Mouse (Mus musculus) c-Kit-positive CD71-positive TER-119-positive erythroid progenitor cells, embryonic 14.5 days (primary cell): ENCODE data around the gene Susd5.

Experiments used
- DNase-seq: peaks from one replicate; pipeline ENCODE4 v3.0.0-alpha.2; 2013; ENCODE audit warnings: low spot score

Susd5 gene

DNA sequence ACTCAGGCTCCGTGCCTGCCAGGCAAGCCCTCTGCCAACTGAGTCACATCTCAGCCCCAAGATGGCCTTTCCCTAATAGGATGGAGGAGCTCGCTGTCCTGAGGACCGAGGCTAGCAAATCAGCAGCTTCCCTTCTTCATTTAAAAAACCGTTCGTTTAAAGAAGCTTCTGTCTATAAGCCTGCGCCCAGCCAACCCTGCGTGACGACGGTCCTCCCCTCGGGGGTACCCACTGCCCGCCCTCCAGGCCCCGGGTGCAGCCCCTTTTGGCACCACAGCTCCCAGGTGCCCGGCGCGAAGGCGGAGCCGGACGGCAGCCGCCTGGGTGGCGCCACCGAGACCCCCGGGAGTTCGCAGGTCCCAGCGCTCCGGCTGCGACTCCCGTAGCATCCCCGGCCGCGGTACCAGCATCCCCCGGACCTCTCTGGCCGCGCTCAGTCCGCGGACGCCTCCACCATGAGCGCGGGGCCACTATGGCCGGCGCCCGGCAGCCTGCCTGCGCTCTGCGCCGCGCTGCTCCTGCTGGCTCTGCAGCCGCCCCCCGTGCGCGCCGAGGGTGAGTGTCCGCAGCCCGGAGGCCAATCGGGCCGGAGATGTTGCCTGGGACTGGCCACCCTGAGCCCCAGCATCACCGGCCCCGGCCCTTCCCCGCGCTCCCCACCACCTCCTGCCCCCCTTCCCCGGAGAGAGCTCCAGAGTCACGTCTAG is at the start of gene Susd5:
Gene Susd5 (plus strand): TSS at position 51 of the 707 bp plus-strand sequence.
- DNase-seq = no peak

DNA sequence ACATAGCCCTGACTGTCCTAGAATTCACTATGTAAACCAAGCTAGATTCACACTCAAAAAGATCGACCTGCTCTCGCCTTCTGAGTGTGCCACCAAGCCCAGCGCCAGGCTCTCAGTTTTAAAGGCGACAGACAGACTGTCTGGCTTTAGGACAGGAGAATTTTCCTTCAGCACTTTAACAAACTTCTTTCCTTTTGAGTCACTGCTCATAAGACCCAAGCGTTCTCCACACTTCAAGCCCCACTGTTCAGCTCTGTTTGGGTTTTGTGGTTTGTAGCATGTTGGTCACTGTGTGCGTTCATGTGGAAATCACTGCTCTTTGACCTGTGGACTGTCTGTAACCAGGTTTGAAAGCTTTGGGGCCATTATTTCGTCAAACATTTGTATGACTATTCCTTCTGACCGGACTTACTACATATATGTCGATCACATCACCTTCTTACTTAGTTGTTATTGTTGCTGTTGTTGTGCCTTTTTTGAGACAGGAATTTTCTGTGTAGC is 49.0 kb upstream of the Susd5 start:
- DNase-seq = no peak

GRCm38 (mm10) chr9:114009526-114009925 is 47.4 kb upstream of the Susd5 start:
- DNase-seq = no peak

- peak; percentile 23 for DNase-seq
Observed at GRCm38 (mm10) chr9:114011203-114011602, 45.7 kb upstream of the Susd5 start.

GRCm38 (mm10) chr9:114014034-114014433 is 42.9 kb upstream of the Susd5 start:
- DNase-seq = no peak

DNA sequence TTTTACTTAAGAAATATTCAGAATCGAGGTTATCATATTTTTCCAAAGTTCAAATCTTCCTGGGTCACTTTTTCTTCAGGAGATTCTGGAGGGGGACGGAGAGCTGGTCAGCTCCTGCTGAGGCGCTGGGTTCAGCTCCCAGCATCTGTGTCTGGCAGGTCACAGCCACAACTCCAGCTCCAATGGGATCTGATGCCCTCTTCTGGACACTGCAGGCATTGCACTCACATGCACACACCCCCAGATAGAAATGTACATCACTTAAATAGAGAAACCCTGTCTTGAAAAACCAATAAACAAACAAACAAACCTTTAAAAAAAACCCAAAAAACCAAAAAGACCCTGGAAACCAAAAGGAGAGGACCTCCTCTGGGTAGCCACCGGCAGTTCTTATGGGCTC is 41.2 kb upstream of the Susd5 start:
- peak; percentile 26 for DNase-seq

GRCm38 (mm10) chr9:114016402-114016801 is 40.5 kb upstream of the Susd5 start:
- no peak for DNase-seq

GRCm38 (mm10) chr9:114019012-114019762 is 37.8 kb upstream of the Susd5 start:
- no peak for DNase-seq

GRCm38 (mm10) chr9:114022141-114022540 is 34.8 kb upstream of the Susd5 start:
- DNase-seq = no peak

- DNase-seq = no peak
Observed at GRCm38 (mm10) chr9:114025182-114025581, 31.8 kb upstream of the Susd5 start.

DNA sequence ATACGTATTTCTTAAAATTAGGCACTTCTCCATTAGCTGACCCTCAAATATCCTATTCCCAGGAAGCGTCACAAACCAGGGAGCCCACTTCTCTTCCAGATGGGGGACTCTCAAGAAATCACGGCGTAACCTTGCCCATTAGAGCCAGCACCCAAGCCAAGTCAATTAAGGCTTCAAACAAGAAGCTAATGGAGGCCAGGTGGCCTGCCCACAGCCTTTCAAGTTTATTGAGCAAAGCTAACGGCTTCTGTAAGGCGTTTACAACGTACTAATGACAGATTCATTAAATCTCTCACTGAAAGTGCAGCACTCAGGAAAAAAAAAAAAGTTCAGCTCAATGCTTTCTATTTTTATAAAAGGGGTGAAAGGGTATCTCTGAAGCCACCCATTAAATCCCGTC is 31.1 kb upstream of the Susd5 start:
- DNase-seq = no peak

DNA sequence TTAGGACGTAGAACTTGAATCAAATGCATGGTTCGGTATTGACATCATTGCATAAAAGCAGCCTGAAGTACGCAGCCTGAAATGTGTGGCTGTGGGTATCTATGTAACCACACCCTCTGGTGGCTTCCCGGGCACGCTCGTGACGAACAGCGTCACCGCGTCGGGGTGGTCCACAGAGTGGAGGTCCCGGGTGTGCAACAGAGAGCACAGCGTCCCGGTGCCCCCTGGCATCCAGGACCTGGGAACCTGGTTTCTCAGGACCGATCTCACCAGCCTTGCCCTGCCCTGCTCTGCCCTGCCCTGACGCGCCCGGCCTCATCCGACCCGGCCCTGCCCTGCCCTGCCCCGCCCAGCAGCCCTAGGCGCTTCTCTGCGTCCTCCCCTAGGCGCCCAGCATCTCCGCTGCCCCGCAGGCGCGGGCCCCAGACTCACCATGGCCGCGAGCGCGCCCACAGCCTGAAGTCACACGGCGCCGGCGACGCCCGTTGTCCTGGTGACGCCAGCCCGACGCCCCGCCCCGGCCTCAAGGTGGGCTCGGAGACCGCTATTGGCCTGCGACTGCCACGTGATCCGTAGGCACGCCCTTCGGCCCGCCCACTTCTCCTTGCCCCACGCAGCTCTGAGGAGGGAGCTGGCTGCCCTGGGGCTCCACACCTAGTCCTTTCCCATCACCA is 30.5 kb upstream of the Susd5 start:
- peak; percentile 79 for DNase-seq

DNA sequence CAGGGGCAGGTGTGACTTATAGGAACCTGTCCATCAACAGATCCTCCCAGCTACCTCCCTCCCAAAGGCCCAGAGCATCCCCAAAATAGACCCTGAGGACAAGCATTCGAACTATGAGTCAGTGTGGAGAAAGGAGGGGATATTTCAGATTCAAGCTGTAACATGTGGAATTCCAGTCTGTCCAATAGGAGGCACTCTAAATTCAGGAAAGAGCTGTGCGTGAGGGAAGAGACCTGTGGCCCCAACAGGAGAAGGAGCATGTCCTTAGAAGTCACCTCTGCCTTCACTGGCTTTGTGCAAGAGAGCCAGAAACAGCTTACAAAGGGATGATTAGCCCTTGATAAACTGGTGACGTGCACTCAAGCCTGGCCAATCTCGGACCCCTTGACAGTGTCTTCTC is 16.0 kb upstream of the Susd5 start:
- DNase-seq = no peak

- DNase-seq = no peak
Observed at GRCm38 (mm10) chr9:114042490-114042889, 14.4 kb upstream of the Susd5 start.

DNA sequence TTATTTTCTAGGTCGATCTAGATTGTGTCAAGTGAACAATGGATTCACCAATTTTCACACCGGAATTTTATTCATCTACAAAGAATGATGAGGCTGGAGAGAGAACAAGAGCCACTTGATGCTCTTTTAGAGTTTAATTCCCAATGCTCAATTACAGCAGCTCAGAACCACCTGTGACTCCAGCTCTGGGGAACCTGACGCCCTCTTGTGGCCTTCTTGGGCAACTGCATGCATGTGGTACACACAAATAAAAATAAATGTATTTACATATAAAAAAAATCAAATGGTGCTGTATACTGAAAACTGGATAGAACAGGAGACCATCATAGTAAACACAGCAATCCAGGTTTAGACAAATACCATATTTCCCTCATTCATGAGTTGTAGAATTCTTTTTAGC is 12.5 kb upstream of the Susd5 start:
- peak; percentile 34 for DNase-seq

GRCm38 (mm10) chr9:114046028-114046427 is 10.9 kb upstream of the Susd5 start, which contains the start of gene Fbxl2:
Fbxl2 (minus strand) TSS chr9:114046191.
- DNase-seq = no peak

DNA sequence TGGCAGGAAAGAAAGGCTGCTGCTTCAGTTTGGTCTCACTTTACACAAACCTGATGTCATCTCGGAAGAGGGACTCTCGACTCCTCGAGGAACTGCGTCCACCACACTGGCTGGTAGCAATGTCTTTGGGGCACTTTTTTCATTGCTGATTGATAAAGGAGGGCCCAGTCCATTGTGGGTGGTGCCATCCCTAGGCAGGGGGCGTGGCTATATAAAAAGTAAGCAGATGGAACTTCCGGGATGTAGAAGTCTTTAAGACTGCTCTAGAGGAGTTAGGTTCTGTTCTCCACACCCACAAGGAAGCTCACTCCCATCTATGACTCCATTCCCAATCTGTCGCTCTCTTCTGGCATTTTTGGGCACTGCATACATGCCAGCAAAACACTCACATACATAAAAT is 10.3 kb upstream of the Susd5 start:
- no peak for DNase-seq

GRCm38 (mm10) chr9:114050106-114050505 is 6.8 kb upstream of the Susd5 start:
- no peak for DNase-seq

DNA sequence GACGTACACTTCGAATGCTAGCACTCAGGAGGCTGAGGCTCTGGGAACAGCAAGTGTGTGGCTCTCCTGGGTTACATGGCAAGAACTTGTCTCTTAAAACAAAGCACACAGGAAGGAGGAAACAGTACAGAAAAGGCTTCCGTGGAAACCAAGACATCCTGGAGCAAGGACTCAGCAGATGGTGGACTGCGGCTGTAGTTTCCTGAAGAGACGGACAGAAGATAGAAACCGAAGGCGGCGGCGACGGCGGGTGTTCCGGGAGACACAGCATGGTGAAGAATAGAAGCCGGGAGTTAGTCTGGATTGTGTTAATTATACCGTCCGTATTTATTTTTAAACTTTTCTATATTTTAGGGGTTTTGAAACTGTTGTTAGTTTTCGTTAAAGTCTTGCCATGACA is 6.2 kb upstream of the Susd5 start:
- no peak for DNase-seq

GRCm38 (mm10) chr9:114052031-114052430 is 4.9 kb upstream of the Susd5 start:
- no peak for DNase-seq

GRCm38 (mm10) chr9:114052866-114053265 is 4.1 kb upstream of the Susd5 start:
- DNase-seq = no peak

- DNase-seq = no peak
Observed at GRCm38 (mm10) chr9:114068494-114069053, 11.6 kb downstream of the Susd5 start.
